Mouse (Mus musculus): ENCODE results near the gene Efemp2. TPM values are rescaled to one million over a fixed set of nuclear protein-coding genes. Genes with fewer than 3 reads are reported as not detected.

Gene Efemp2
- polyA plus RNA-seq, 1 experiment from 2014 or later: 16.0 TPM

GRCm38 (mm10) chr19:5465037-5465436 is 8.7 kb upstream of the Efemp2 start:
- Histone ChIP-seq H3K9me3 (replicated peaks) (no peaks in the 10 kb centered on the region), H3K27ac (replicated peaks) (no peak overlapping the region), H3K4me3 (replicated peaks) (no peak overlapping the region), H3K36me3 (replicated peaks) (peaks cover 41% of the 10 kb centered on the region), H3K4me1 (replicated peaks) (peaks cover 16% of the 10 kb centered on the region), H3K27me3 (peaks cover 14% of the 10 kb centered on the region; the same call in 1 of the 2 replicates), H3K9ac (no peak overlapping the region), H3K4me2 (no peak overlapping the region)
- 77% methylated on average over 8 of the region's 8 CpGs for WGBS (ENCODE audit: insufficient replicate concordance)
- no peak for ATAC-seq (ENCODE audit: insufficient read depth)

- WGBS (ENCODE audit: insufficient replicate concordance): 66% methylated on average over 6 of the region's 6 CpGs
- H3K4me3 ChIP-seq (replicated peaks): no peak overlapping the region
- H3K27me3 ChIP-seq: peaks cover 17% of the 10 kb centered on the region; the same call in 1 of the 2 replicates
- H3K27ac ChIP-seq (replicated peaks): no peak overlapping the region
- no peak overlapping the region for H3K4me2 ChIP-seq
- no peak overlapping the region for H3K9ac ChIP-seq
- ATAC-seq (ENCODE audit: insufficient read depth): no peak
- H3K36me3 ChIP-seq (replicated peaks): peaks cover 41% of the 10 kb centered on the region
- no peaks in the 10 kb centered on the region for H3K9me3 ChIP-seq (replicated peaks)
- 0 out of 2 replicates have a peak, but pooled peaks cover 3% of the 10 kb centered on the region for H3K4me1 ChIP-seq (replicated peaks)
Observed at GRCm38 (mm10) chr19:5466916-5467500, 6.7 kb upstream of the Efemp2 start.

- peaks cover 36% of the 10 kb centered on the region for H3K36me3 ChIP-seq (replicated peaks)
- H3K4me1 ChIP-seq (replicated peaks): peaks cover 5% of the 10 kb centered on the region; the same call in 1 of the 2 replicates
- no peak for ATAC-seq (ENCODE audit: insufficient read depth)
- H3K4me2 ChIP-seq: no peak within 1 kb of the TSS
- H3K4me3 ChIP-seq (replicated peaks): no peak within 1 kb of the TSS
- H3K9ac ChIP-seq: no peak within 1 kb of the TSS
- no peaks in the 10 kb centered on the region for H3K9me3 ChIP-seq (replicated peaks)
- no peak within 1 kb of the TSS for H3K27ac ChIP-seq (replicated peaks)
- 28% methylated on average over 5 of the region's 5 CpGs for WGBS (ENCODE audit: insufficient replicate concordance)
- H3K27me3 ChIP-seq: peaks cover 29% of the 10 kb centered on the region
Observed at GRCm38 (mm10) chr19:5468374-5468773, 5.4 kb upstream of the Efemp2 start, which contains the start of gene Ctsw. TSS of gene Ctsw (minus strand) at chr19:5468507.

GRCm38 (mm10) chr19:5471846-5472245 is 1.9 kb upstream of the Efemp2 start:
- Histone ChIP-seq H3K4me1 (replicated peaks) (peaks cover 23% of the 10 kb centered on the region), H3K4me3 (replicated peaks) (no peak overlapping the region), H3K9me3 (replicated peaks) (no peaks in the 10 kb centered on the region), H3K36me3 (replicated peaks) (0 out of 2 replicates have a peak, but pooled peaks cover 5% of the 10 kb centered on the region), H3K4me2 (no peak overlapping the region), H3K27me3 (peaks cover 60% of the 10 kb centered on the region), H3K9ac (no peak overlapping the region), H3K27ac (replicated peaks) (no peak overlapping the region)
- ATAC-seq (ENCODE audit: insufficient read depth): no peak
- 58% methylated on average over 5 of the region's 5 CpGs for WGBS (ENCODE audit: insufficient replicate concordance)

GRCm38 (mm10) chr19:5472857-5473256 is 897 bp upstream of the Efemp2 start:
- no peak overlapping the region for H3K27ac ChIP-seq (replicated peaks)
- H3K9ac ChIP-seq: no peak overlapping the region
- peaks cover 63% of the 10 kb centered on the region for H3K27me3 ChIP-seq
- no peak overlapping the region; the same call in 1 of the 2 replicates for H3K4me2 ChIP-seq
- WGBS (ENCODE audit: insufficient replicate concordance): 58% methylated on average over 3 of the region's 3 CpGs
- H3K9me3 ChIP-seq (replicated peaks): no peaks in the 10 kb centered on the region
- H3K4me3 ChIP-seq (replicated peaks): no peak overlapping the region
- no peak for ATAC-seq (ENCODE audit: insufficient read depth)
- H3K36me3 ChIP-seq (replicated peaks): no peaks in the 10 kb centered on the region
- peaks cover 23% of the 10 kb centered on the region for H3K4me1 ChIP-seq (replicated peaks)

- H3K27me3 ChIP-seq: peaks cover 55% of the 10 kb centered on the region
- 2% methylated on average over 59 of the region's 68 CpGs for WGBS (ENCODE audit: insufficient replicate concordance)
- H3K4me3 ChIP-seq (replicated peaks): peak overlapping the region; percentile 53
- 0 out of 2 replicates have a peak overlapping the region, but pooled peaks have one; percentile 24 for H3K27ac ChIP-seq (replicated peaks)
- H3K4me2 ChIP-seq: peak overlapping the region; percentile 79
- ATAC-seq (ENCODE audit: insufficient read depth): 0 out of 2 replicates have a peak, but pooled peaks have one; percentile 8
- peak overlapping the region; percentile 37; the same call in 1 of the 2 replicates for H3K9ac ChIP-seq
- no peaks in the 10 kb centered on the region for H3K9me3 ChIP-seq (replicated peaks)
- no peaks in the 10 kb centered on the region for H3K36me3 ChIP-seq (replicated peaks)
- H3K4me1 ChIP-seq (replicated peaks): peaks cover 23% of the 10 kb centered on the region
Observed at GRCm38 (mm10) chr19:5474281-5475068, 721 bp downstream of the Efemp2 start.

GRCm38 (mm10) chr19:5475069-5475714 is 1.4 kb downstream of the Efemp2 start:
- H3K9ac ChIP-seq: peak overlapping the region; percentile 37; the same call in 1 of the 2 replicates
- WGBS (ENCODE audit: insufficient replicate concordance): 40% methylated on average over 13 of the region's 13 CpGs
- H3K27ac ChIP-seq (replicated peaks): 0 out of 2 replicates have a peak overlapping the region, but pooled peaks have one; percentile 24
- 0 out of 2 replicates have a peak, but pooled peaks have one; percentile 11 for ATAC-seq (ENCODE audit: insufficient read depth)
- H3K4me3 ChIP-seq (replicated peaks): peak overlapping the region; percentile 53
- H3K4me1 ChIP-seq (replicated peaks): peaks cover 23% of the 10 kb centered on the region
- no peaks in the 10 kb centered on the region for H3K9me3 ChIP-seq (replicated peaks)
- H3K36me3 ChIP-seq (replicated peaks): no peaks in the 10 kb centered on the region
- H3K4me2 ChIP-seq: peak overlapping the region; percentile 79
- H3K27me3 ChIP-seq: peaks cover 49% of the 10 kb centered on the region

- Histone ChIP-seq H3K9ac (no peak overlapping the region), H3K27me3 (peaks cover 48% of the 10 kb centered on the region), H3K4me3 (replicated peaks) (no peak overlapping the region), H3K27ac (replicated peaks) (no peak overlapping the region), H3K36me3 (replicated peaks) (0 out of 2 replicates have a peak, but pooled peaks cover 2% of the 10 kb centered on the region), H3K4me1 (replicated peaks) (peaks cover 23% of the 10 kb centered on the region), H3K4me2 (no peak overlapping the region), H3K9me3 (replicated peaks) (no peaks in the 10 kb centered on the region)
- no peak for ATAC-seq (ENCODE audit: insufficient read depth)
- 66% methylated on average over 10 of the region's 10 CpGs for WGBS (ENCODE audit: insufficient replicate concordance)
Observed at GRCm38 (mm10) chr19:5477004-5477667, 3.4 kb downstream of the Efemp2 start.

- 72% methylated on average over 18 of the region's 18 CpGs for WGBS (ENCODE audit: insufficient replicate concordance)
- Histone ChIP-seq H3K4me2 (no peak overlapping the region), H3K4me1 (replicated peaks) (peaks cover 23% of the 10 kb centered on the region), H3K9me3 (replicated peaks) (no peaks in the 10 kb centered on the region), H3K27me3 (peaks cover 42% of the 10 kb centered on the region), H3K9ac (no peak overlapping the region), H3K36me3 (replicated peaks) (peaks cover 6% of the 10 kb centered on the region; the same call in 1 of the 2 replicates), H3K4me3 (replicated peaks) (no peak overlapping the region), H3K27ac (replicated peaks) (no peak overlapping the region)
- no peak for ATAC-seq (ENCODE audit: insufficient read depth)
Observed at GRCm38 (mm10) chr19:5477668-5478300, 4.0 kb downstream of the Efemp2 start.

GRCm38 (mm10) chr19:5480016-5480415 is 6.3 kb downstream of the Efemp2 start:
- no peak overlapping the region for H3K4me2 ChIP-seq
- H3K4me3 ChIP-seq (replicated peaks): no peak overlapping the region
- no peak for ATAC-seq (ENCODE audit: insufficient read depth)
- H3K27ac ChIP-seq (replicated peaks): no peak overlapping the region
- 73% methylated on average over 10 of the region's 10 CpGs for WGBS (ENCODE audit: insufficient replicate concordance)
- peaks cover 10% of the 10 kb centered on the region for H3K4me1 ChIP-seq (replicated peaks)
- no peak overlapping the region for H3K9ac ChIP-seq
- H3K9me3 ChIP-seq (replicated peaks): no peaks in the 10 kb centered on the region
- H3K36me3 ChIP-seq (replicated peaks): peaks cover 22% of the 10 kb centered on the region
- peaks cover 19% of the 10 kb centered on the region for H3K27me3 ChIP-seq
